Mouse (Mus musculus) neutrophil, adult 5-6 weeks (primary cell): ENCODE measurements around the gene Adgrl1. TPM values are rescaled to one million over a fixed set of nuclear protein-coding genes. Genes with fewer than 3 reads are reported as not detected.

Experiments used
- ATAC-seq: fragments of 151-379, 151-347 bp; 2 replicates; pipeline ENCODE4 v1.8.0; 2017; ENCODE audit warnings: mild to moderate bottlenecking, moderate TSS enrichment; ENCODE audit not compliant: insufficient number of reproducible peaks, poor library complexity, low FRiP score, severe bottlenecking; ENCODE audit errors: extremely low read depth
- total RNA-seq: library from RNA; stranded (forward); fragments of 200-1000 nt; gene quantifications from 2 replicates; pipeline ENCODE4 v1.2.3, GENCODE M21; 2017

Adgrl1 gene
- 2.8 and 5.5 TPM in 2 replicates for total RNA-seq

GRCm38 (mm10) chr8:83899363-83900252 lies at the start of gene Adgrl1:
Gene Adgrl1, plus strand, starts transcription at chr8:83900105.
- peak; percentile 45; the same call in 1 of the 2 replicates for ATAC-seq

- no peak for ATAC-seq
Observed at GRCm38 (mm10) chr8:83852329-83852728, 47.6 kb upstream of the Adgrl1 start.

- ATAC-seq, result no peak
Observed at GRCm38 (mm10) chr8:83853323-83854050, 46.4 kb upstream of the Adgrl1 start.

GRCm38 (mm10) chr8:83856486-83857065 lies 43.3 kb upstream of the Adgrl1 start:
- ATAC-seq, result no peak

- ATAC-seq, result no peak
Observed at GRCm38 (mm10) chr8:83862439-83863268, 37.3 kb upstream of the Adgrl1 start.

GRCm38 (mm10) chr8:83874881-83875655 lies 24.8 kb upstream of the Adgrl1 start:
- no peak for ATAC-seq

- ATAC-seq, result no peak
Observed at GRCm38 (mm10) chr8:83875656-83876040, 24.3 kb upstream of the Adgrl1 start.

GRCm38 (mm10) chr8:83876080-83876837 lies 23.6 kb upstream of the Adgrl1 start:
- ATAC-seq, result no peak

- ATAC-seq, result 0 out of 2 replicates have a peak, but pooled peaks have one; percentile 16
Observed at GRCm38 (mm10) chr8:83876838-83877223, 23.1 kb upstream of the Adgrl1 start.

- no peak for ATAC-seq
Observed at GRCm38 (mm10) chr8:83888409-83888808, 11.5 kb upstream of the Adgrl1 start.

- no peak for ATAC-seq
Observed at GRCm38 (mm10) chr8:83892061-83892460, 7.8 kb upstream of the Adgrl1 start.

- peak; percentile 69 for ATAC-seq
Observed at GRCm38 (mm10) chr8:83893915-83894314, 6.0 kb upstream of the Adgrl1 start.

GRCm38 (mm10) chr8:83895894-83896293 lies 4.0 kb upstream of the Adgrl1 start:
- peak; percentile 46; the same call in 1 of the 2 replicates for ATAC-seq

GRCm38 (mm10) chr8:83896461-83896860 lies 3.4 kb upstream of the Adgrl1 start:
- no peak for ATAC-seq

GRCm38 (mm10) chr8:83897211-83897610 lies 2.7 kb upstream of the Adgrl1 start:
- ATAC-seq, result no peak

- ATAC-seq, result no peak
Observed at GRCm38 (mm10) chr8:83898456-83898855, 1.4 kb upstream of the Adgrl1 start.

- no peak for ATAC-seq
Observed at GRCm38 (mm10) chr8:83898985-83899362, 931 bp upstream of the Adgrl1 start.
